Mouse (Mus musculus): ENCODE data around the gene Krtap4-7.
"Not testable (repeated sequence)": the region's sequence is repeated elsewhere in the genome, so short reads cannot be mapped to it uniquely, and the experiment has no call there.

Krtap4-7 gene

GRCm38 (mm10) chr11:99597742-99598141 lies 46.1 kb downstream of the Krtap4-7 start, which contains the start of gene Krtap9-3:
Gene Krtap9-3, minus strand, starts transcription at chr11:99598105.
- DNase-seq = not testable (repeated sequence)
